Mouse (Mus musculus) hindbrain, embryonic 14.5 days (tissue): Measurements from ENCODE around the gene Bpifb2. TPM values are rescaled to one million over a fixed set of nuclear protein-coding genes. Genes with fewer than 3 reads are reported as not detected.

Source experiments
- ATAC-seq: fragments of 200-750 bp; cut with Nextera tagmentation; 2 replicates; pipeline ENCODE4 v1.8.0; 2017; ENCODE audit warnings: moderate number of reproducible peaks, mild to moderate bottlenecking, moderate TSS enrichment, moderate library complexity; ENCODE audit not compliant: low FRiP score
- DNase-seq: peaks from one replicate; pipeline ENCODE4 v3.0.0-alpha.2; 2015; ENCODE audit warnings: low spot score
- H3K27ac ChIP-seq: fragments of 300-500 bp; sonication (generic); 2 replicates; pipeline ENCODE4 v1.5.1; 2014; ENCODE audit warnings: mild to moderate bottlenecking, moderate library complexity
- H3K27me3 ChIP-seq: fragments of 300-500 bp; sonication (generic); 2 replicates; pipeline ENCODE4 v1.6.1; 2014; ENCODE audit warnings: mild to moderate bottlenecking, low read length, mixed read lengths; ENCODE audit not compliant: control insufficient read depth, insufficient read depth
- H3K36me3 ChIP-seq: fragments of 300-500 bp; sonication (generic); replicated peaks from 2 replicates; pipeline ENCODE4 v1.6.1; 2014; ENCODE audit not compliant: control insufficient read depth, insufficient read depth
- H3K4me1 ChIP-seq: fragments of 300-500 bp; sonication (generic); replicated peaks from 2 replicates; pipeline ENCODE4 v1.6.1; 2014; ENCODE audit warnings: antibody characterized with exemption, low read length, mixed read lengths; ENCODE audit not compliant: control insufficient read depth, insufficient read depth
- H3K4me2 ChIP-seq: fragments of 300-500 bp; sonication (generic); replicated peaks from 2 replicates; pipeline ENCODE4 v1.6.1; 2014; ENCODE audit warnings: mild to moderate bottlenecking, moderate library complexity
- H3K4me3 ChIP-seq: fragments of 300-500 bp; sonication (generic); replicated peaks from 2 replicates; pipeline ENCODE4 v1.5.1; 2014; ENCODE audit warnings: mild to moderate bottlenecking, low read length
- H3K9ac ChIP-seq: fragments of 300-500 bp; sonication (generic); 2 replicates; pipeline ENCODE4 v1.6.1; 2014
- H3K9me3 ChIP-seq: fragments of 300-500 bp; sonication (generic); 2 replicates; pipeline ENCODE4 v1.6.1; 2016; ENCODE audit warnings: low read length; ENCODE audit not compliant: control insufficient read depth
- WGBS: fragments of 180-500 bp; shearing (Covaris S2); extraction: QIAGEN DNeasy Blood & Tissue Kit; methylation state at CpG from one replicate; pipeline ENCODE4 v1.1.7; 2014; 5-methylcytosine and 5-hydroxymethylcytosine counted together
- polyA plus RNA-seq: library from polyadenylated mRNA; unstranded; fragments of >200 nt; fragmentation: Nextera tagmentation; extraction: Ambion mirVana; gene quantifications from 2 replicates; pipeline ENCODE4 v1.2.1, GENCODE M21; 2014

Bpifb2 gene
- polyA plus RNA-seq, 1 experiment from 2014 or later = not detected

- Histone ChIP-seq H3K27me3 (no peaks in the 10 kb centered on the region), H3K4me3 (no peak overlapping the region), H3K9ac (no peak overlapping the region), H3K4me1 (no peaks in the 10 kb centered on the region), H3K9me3 (no peaks in the 10 kb centered on the region), H3K4me2 (no peak overlapping the region), H3K27ac (no peak overlapping the region), H3K36me3 (no peaks in the 10 kb centered on the region)
- 67% methylated on average over 5 of the region's 5 CpGs for WGBS
- ATAC-seq (no peak), DNase-seq (no peak)
Measured at GRCm38 (mm10) chr2:153914151-153914550, 39.3 kb downstream of the Bpifb2 start.

- DNase-seq (no peak), ATAC-seq (no peak)
- Histone ChIP-seq H3K27me3 (no peaks in the 10 kb centered on the region), H3K36me3 (no peaks in the 10 kb centered on the region), H3K27ac (no peak within 1 kb of the TSS), H3K9me3 (no peaks in the 10 kb centered on the region), H3K4me2 (no peak within 1 kb of the TSS), H3K4me3 (no peak within 1 kb of the TSS), H3K9ac (no peak within 1 kb of the TSS), H3K4me1 (no peaks in the 10 kb centered on the region)
- WGBS = 66% methylated on average over 8 of the region's 8 CpGs
Measured at GRCm38 (mm10) chr2:153917930-153918329, 43.1 kb downstream of the Bpifb2 start, which contains the start of gene Bpifb3. Gene Bpifb3, plus strand, starts transcription at chr2:153918230.

GRCm38 (mm10) chr2:153921246-153921645, 46.4 kb downstream of the Bpifb2 start:
- WGBS = 90% methylated on average over 6 of the region's 6 CpGs
- no peaks in the 10 kb centered on the region for H3K9me3 ChIP-seq
- H3K36me3 ChIP-seq = no peaks in the 10 kb centered on the region
- no peak overlapping the region for H3K9ac ChIP-seq
- H3K4me1 ChIP-seq = no peaks in the 10 kb centered on the region
- no peak for DNase-seq
- no peaks in the 10 kb centered on the region for H3K27me3 ChIP-seq
- H3K4me3 ChIP-seq = no peak overlapping the region
- no peak for ATAC-seq
- no peak overlapping the region for H3K4me2 ChIP-seq
- H3K27ac ChIP-seq = no peak overlapping the region

GRCm38 (mm10) chr2:153929871-153930413, 55.1 kb downstream of the Bpifb2 start:
- Histone ChIP-seq H3K36me3 (no peaks in the 10 kb centered on the region), H3K4me3 (no peak overlapping the region), H3K4me2 (no peak overlapping the region), H3K27ac (no peak overlapping the region), H3K4me1 (peaks cover 7% of the 10 kb centered on the region), H3K9ac (no peak overlapping the region), H3K9me3 (no peaks in the 10 kb centered on the region), H3K27me3 (no peaks in the 10 kb centered on the region)
- DNase-seq = peak; percentile 63
- 41% methylated on average over 3 of the region's 3 CpGs for WGBS
- no peak for ATAC-seq

GRCm38 (mm10) chr2:153931125-153931524, 56.3 kb downstream of the Bpifb2 start:
- WGBS = 46% methylated on average over 6 of the region's 6 CpGs

GRCm38 (mm10) chr2:153933311-153933710, 58.5 kb downstream of the Bpifb2 start:
- 51% methylated on average over 6 of the region's 6 CpGs for WGBS
- DNase-seq (no peak), ATAC-seq (no peak)
- no peak overlapping the region for H3K27ac ChIP-seq
- no peak overlapping the region for H3K4me2 ChIP-seq
- H3K36me3 ChIP-seq = no peaks in the 10 kb centered on the region
- H3K4me1 ChIP-seq = peaks cover 7% of the 10 kb centered on the region
- no peaks in the 10 kb centered on the region for H3K27me3 ChIP-seq
- H3K9ac ChIP-seq = no peak overlapping the region
- no peaks in the 10 kb centered on the region for H3K9me3 ChIP-seq
- H3K4me3 ChIP-seq = no peak overlapping the region

More at GRCm38 (mm10) chr2:153931125-153931524, 56.3 kb downstream of the Bpifb2 start:
- no peak for DNase-seq
- Histone ChIP-seq H3K27ac (no peak overlapping the region), H3K4me1 (peaks cover 7% of the 10 kb centered on the region), H3K9ac (no peak overlapping the region), H3K4me3 (no peak overlapping the region), H3K4me2 (no peak overlapping the region), H3K9me3 (no peaks in the 10 kb centered on the region), H3K27me3 (no peaks in the 10 kb centered on the region), H3K36me3 (no peaks in the 10 kb centered on the region)
- ATAC-seq = 0 out of 2 replicates have a peak, but pooled peaks have one; percentile 59

GRCm38 (mm10) chr2:153935348-153935747, 60.5 kb downstream of the Bpifb2 start:
- ATAC-seq (no peak), DNase-seq (no peak)
- Histone ChIP-seq H3K4me1 (peaks cover 7% of the 10 kb centered on the region), H3K9ac (no peak overlapping the region), H3K36me3 (no peaks in the 10 kb centered on the region), H3K4me3 (no peak overlapping the region), H3K4me2 (no peak overlapping the region), H3K9me3 (no peaks in the 10 kb centered on the region), H3K27me3 (no peaks in the 10 kb centered on the region), H3K27ac (no peak overlapping the region)
- WGBS = 94% methylated on average over 6 of the region's 6 CpGs

GRCm38 (mm10) chr2:153937843-153938242, 63.0 kb downstream of the Bpifb2 start, which contains the start of gene Bpifb4:
Gene Bpifb4, plus strand, starts transcription at chr2:153938212.
- Histone ChIP-seq H3K4me2 (no peak within 1 kb of the TSS), H3K27me3 (no peaks in the 10 kb centered on the region), H3K9ac (no peak within 1 kb of the TSS), H3K9me3 (no peaks in the 10 kb centered on the region), H3K4me3 (no peak within 1 kb of the TSS), H3K4me1 (no peaks in the 10 kb centered on the region), H3K27ac (no peak within 1 kb of the TSS), H3K36me3 (no peaks in the 10 kb centered on the region)
- ATAC-seq = no peak
- no peak for DNase-seq
- WGBS = 93% methylated on average over 5 of the region's 5 CpGs

- no peaks in the 10 kb centered on the region for H3K27me3 ChIP-seq
- 47% methylated on average over 3 of the region's 3 CpGs for WGBS
- no peak for ATAC-seq
- no peak overlapping the region for H3K9ac ChIP-seq
- H3K4me2 ChIP-seq = no peak overlapping the region
- H3K36me3 ChIP-seq = no peaks in the 10 kb centered on the region
- no peak overlapping the region for H3K4me3 ChIP-seq
- DNase-seq = peak; percentile 64
- H3K27ac ChIP-seq = no peak overlapping the region
- H3K4me1 ChIP-seq = no peaks in the 10 kb centered on the region
- no peaks in the 10 kb centered on the region for H3K9me3 ChIP-seq
Measured at GRCm38 (mm10) chr2:153943537-153943936, 68.7 kb downstream of the Bpifb2 start.

GRCm38 (mm10) chr2:153944567-153944966, 69.7 kb downstream of the Bpifb2 start:
- Histone ChIP-seq H3K36me3 (no peaks in the 10 kb centered on the region), H3K4me3 (no peak overlapping the region), H3K9ac (no peak overlapping the region), H3K27me3 (no peaks in the 10 kb centered on the region), H3K27ac (no peak overlapping the region), H3K4me2 (no peak overlapping the region), H3K9me3 (no peaks in the 10 kb centered on the region), H3K4me1 (no peaks in the 10 kb centered on the region)
- ATAC-seq (no peak), DNase-seq (no peak)
- 83% methylated on average over 8 of the region's 8 CpGs for WGBS
